Mouse (Mus musculus) layer of hippocampus, adult 2 months (tissue): ENCODE results near the gene Pef1. TPM values are rescaled to one million over a fixed set of nuclear protein-coding genes. Genes with fewer than 3 reads are reported as not detected.

Experiments
- DNase-seq, 2 experiments: peaks; one replicate each; pipeline ENCODE4 v3.0.0; 2022; ENCODE audit warnings: low spot score in 2 of 2
- H3K27ac ChIP-seq: fragments of 200-600 bp; 2 replicates; pipeline ENCODE4 v1.8.1; 2022
- H3K4me3 ChIP-seq: fragments of 200-600 bp; 2 replicates; pipeline ENCODE4 v1.8.1; 2022; ENCODE audit warnings: mild to moderate bottlenecking
- CTCF ChIP-seq: fragments of 200-600 bp; conservative IDR thresholded peaks from 2 replicates; pipeline ENCODE4 v1.8.1; 2022; ENCODE audit warnings: antibody characterized with exemption, mild to moderate bottlenecking, moderate library complexity
- long read RNA-seq, 2 experiments: library from polyadenylated mRNA; stranded (forward); transcript quantifications; one replicate each; pipeline ENCODE4 v2.0.0; 2021; ENCODE audit warnings: borderline mapping rate in 2 of 2
- total RNA-seq, 2 experiments: library from RNA; stranded (reverse); gene quantifications; 2 replicates each; pipeline ENCODE4 v1.2.3; 2021

Gene Pef1
- total RNA-seq = 10 to 100 TPM; 64.7 to 72.0 TPM
- long read RNA-seq, experiment 1, transcript Pef1-201 (5 exons, 1,551 nt) = major isoform, 43 of 45 reads
- long read RNA-seq, experiment 1, partial matches to known transcripts = 1 of 45 reads
- long read RNA-seq, experiment 1, other reads (novel, unspliced or antisense) = 1 of 45 reads
- long read RNA-seq, experiment 2, transcript Pef1-201 (5 exons, 1,551 nt) = major isoform, 76 of 89 reads
- long read RNA-seq, experiment 2, partial matches to known transcripts = 10 of 89 reads
- long read RNA-seq, experiment 2, other reads (novel, unspliced or antisense) = 3 of 89 reads

DNA sequence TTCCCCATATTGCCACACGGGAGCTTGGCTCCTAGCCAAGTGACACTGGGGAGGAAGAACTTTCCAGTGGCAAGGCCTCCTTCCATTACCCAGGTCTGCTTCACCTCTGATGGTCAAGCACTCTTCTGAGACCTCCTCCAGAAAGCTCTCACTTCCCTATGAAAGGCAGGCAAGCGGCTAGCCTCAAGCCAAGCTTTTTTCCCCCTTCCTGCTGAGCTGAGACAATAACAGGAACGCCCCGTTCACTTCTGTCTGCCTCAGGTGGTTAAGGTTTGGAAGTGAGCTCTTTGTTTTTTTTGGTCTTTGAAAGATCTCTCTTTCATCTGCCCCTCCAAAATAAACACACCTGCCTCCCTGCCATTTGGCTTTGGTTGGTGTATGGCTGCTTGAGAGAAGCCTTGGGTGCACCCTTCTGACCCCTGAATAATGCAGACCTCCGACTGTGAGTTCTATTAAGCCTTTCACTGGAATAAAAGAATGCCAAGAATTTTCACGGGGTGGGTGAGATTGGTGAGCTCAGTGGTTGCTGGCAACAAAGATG lies at the start of gene Pef1:
Gene Pef1 (plus strand): TSS at position 448 of the 541 bp plus-strand sequence.
- Histone ChIP-seq H3K4me3 (no peak within 1 kb of the TSS), H3K27ac (peak within 1 kb of the TSS; percentile 10; the same call in 1 of the 2 replicates)
- TF ChIP-seq CTCF = no peak
- no peak for DNase-seq

DNA sequence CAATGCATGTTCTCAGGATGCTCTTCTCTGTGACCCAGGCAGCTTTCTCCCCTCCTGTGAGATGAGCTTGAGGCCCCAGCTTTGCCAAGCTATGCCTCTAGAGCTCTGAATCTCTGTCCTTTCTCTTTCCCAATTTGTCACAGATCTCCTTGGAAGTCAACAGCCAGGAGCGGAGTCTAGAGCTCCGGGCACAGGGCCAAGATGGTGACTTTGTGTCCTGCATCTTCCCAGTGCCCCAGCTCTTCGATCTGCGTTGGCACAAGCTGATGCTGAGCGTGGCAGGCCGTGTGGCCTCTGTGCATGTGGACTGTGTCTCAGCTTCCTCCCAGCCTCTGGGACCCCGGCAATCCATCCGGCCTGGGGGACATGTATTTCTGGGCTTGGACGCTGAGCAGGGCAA lies 49.2 kb upstream of the Pef1 start:
- no peak for DNase-seq

GRCm38 (mm10) chr4:130054727-130055126 lies 47.6 kb upstream of the Pef1 start:
- Histone ChIP-seq H3K4me3 (peak overlapping the region; percentile 17; the same call in 1 of the 2 replicates), H3K27ac (peak overlapping the region; percentile 82)
- no peak for DNase-seq
- TF ChIP-seq CTCF = no peak

More for the DNA sequence above, 49.2 kb upstream of the Pef1 start:
- no peak for TF ChIP-seq CTCF
- no peak overlapping the region for H3K4me3 ChIP-seq
- no peak overlapping the region for H3K27ac ChIP-seq

GRCm38 (mm10) chr4:130055160-130056010 lies 47.0 kb upstream of the Pef1 start:
- TF ChIP-seq CTCF = no peak
- no peak for DNase-seq
- peak overlapping the region; percentile 82 for H3K27ac ChIP-seq
- peak overlapping the region; percentile 17; the same call in 1 of the 2 replicates for H3K4me3 ChIP-seq

DNA sequence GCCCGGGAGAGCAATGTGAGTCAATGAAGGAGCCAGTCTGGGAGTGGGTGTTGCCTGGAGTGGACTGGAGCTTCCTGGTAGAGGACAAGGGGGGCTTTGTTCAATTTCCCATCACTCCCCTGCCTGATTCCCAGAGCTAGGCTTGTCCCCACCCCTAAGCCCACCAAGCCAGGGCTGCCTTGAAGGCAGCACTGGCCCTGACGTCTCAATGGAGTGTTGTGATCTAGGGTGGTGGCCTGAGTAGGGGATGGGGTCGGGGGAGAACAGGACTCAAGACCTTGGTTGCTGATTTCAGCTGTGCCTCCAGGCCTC lies 46.4 kb upstream of the Pef1 start:
- DNase-seq = no peak
- H3K27ac ChIP-seq = no peak overlapping the region
- H3K4me3 ChIP-seq = no peak overlapping the region
- TF ChIP-seq CTCF = no peak

DNA sequence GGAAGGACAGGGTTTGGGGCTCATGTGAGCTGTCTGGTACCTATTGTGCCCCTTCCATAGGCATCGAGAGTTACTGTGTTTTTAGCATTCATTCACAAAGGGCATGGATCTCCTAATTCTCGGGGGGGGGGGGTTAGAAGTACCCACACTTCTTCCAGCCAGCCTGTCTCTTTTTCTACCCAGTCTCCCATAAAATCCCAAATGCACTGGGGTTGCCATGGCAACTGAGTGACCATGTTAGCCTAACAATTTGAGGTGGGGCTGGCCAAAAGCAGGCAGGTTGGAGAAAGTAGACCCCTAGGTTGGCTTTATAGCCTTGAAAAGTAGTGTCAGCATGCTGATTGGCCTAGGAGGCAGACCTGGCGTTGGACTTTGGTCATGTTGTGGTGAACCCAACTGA lies 45.9 kb upstream of the Pef1 start:
- DNase-seq = no peak
- Histone ChIP-seq H3K27ac (no peak overlapping the region), H3K4me3 (no peak overlapping the region)
- TF ChIP-seq CTCF = no peak

GRCm38 (mm10) chr4:130060937-130061336 lies 41.4 kb upstream of the Pef1 start:
- no peak for TF ChIP-seq CTCF
- Histone ChIP-seq H3K27ac (no peak overlapping the region), H3K4me3 (no peak overlapping the region)
- no peak for DNase-seq

DNA sequence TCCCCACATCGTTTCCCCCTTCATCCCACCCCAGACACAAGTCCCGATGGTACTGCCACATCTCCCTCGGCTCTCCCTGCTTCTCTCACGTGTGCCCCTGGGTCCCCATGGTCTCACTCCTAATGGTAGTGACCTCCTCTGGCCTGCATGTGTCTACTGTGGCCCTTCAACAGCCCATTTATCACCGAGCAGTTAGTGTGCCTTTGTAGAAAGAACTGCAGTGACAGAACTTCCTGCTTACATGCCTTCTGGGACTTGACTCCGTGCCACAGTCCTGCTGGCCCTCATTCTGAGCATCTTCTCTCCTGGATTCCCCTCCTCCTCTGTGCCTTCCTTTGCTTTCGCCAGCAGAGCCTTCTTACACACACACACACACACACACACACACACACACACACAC lies 39.2 kb upstream of the Pef1 start:
- DNase-seq = no peak
- Histone ChIP-seq H3K4me3 (no peak overlapping the region), H3K27ac (no peak overlapping the region)
- no peak for TF ChIP-seq CTCF

DNA sequence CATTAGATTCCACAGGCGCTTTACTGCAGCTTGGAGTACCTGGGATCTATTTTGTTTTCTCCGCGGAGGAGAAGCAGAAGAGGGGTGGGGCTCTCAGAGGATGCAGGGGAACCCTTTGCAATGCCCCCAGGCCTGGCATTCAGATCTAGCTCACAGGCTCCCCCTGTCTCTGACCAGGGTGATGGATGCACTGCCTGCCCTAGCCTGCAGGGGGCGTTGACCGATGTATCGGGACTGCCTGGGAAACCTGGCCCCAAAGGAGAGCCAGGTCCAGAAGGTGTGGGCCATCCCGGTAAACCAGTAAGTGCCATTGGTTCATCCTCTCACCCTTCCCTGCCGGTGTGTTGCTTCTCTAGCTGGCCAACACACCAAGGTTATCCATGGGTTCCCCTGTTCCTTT lies 35.5 kb upstream of the Pef1 start:
- DNase-seq = peak in 1 of 2 experiments; percentile 51
- no peak overlapping the region for H3K4me3 ChIP-seq

GRCm38 (mm10) chr4:130070523-130070922 lies 31.8 kb upstream of the Pef1 start:
- no peak overlapping the region for H3K27ac ChIP-seq

More for the DNA sequence above, 35.5 kb upstream of the Pef1 start:
- no peak overlapping the region for H3K27ac ChIP-seq
- peak; percentile 87 for TF ChIP-seq CTCF

DNA sequence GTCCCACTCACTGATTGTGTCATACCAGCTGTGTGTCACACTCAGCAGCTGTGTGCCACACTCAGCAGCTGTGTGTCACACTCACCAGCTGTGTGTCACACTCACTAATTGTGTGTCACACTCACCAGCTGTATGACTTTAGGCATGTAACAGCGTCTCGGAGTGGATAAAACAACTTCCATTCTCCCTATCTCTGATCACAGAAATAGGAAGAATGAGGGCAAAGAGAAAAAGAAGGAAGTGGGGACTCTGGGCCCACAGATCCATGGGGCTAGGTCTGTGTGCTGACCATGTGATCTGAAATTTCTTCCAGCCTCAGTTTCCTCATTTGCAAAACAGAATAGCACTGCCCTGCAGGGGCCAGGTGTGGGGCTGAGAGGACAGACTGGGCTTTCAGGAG lies 30.6 kb upstream of the Pef1 start:
- no peak overlapping the region for H3K27ac ChIP-seq
- no peak for DNase-seq
- H3K4me3 ChIP-seq = no peak overlapping the region
- TF ChIP-seq CTCF = no peak

More at GRCm38 (mm10) chr4:130070523-130070922, 31.8 kb upstream of the Pef1 start:
- no peak for DNase-seq
- no peak overlapping the region for H3K4me3 ChIP-seq
- TF ChIP-seq CTCF = no peak

DNA sequence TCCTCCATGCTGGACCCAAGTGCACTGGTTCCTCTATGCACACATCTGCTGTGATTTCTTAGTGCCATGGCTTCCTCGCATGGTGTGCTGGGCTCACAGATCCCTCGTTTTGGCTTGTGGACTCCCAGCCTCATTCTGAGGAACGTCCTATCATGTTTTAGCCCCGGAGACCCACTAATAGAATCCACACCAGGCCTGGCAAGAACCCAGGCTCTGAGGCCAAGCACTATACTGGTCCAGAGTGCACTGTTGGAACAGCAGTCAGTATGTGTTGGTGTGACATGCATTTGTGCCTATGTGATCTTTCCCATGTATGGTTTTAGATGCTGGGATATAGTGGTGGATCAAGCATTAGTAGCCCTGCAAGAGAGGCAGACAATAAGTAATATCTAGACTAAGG lies 29.0 kb upstream of the Pef1 start:
- TF ChIP-seq CTCF = no peak
- no peak for DNase-seq
- H3K27ac ChIP-seq = no peak overlapping the region
- no peak overlapping the region for H3K4me3 ChIP-seq

DNA sequence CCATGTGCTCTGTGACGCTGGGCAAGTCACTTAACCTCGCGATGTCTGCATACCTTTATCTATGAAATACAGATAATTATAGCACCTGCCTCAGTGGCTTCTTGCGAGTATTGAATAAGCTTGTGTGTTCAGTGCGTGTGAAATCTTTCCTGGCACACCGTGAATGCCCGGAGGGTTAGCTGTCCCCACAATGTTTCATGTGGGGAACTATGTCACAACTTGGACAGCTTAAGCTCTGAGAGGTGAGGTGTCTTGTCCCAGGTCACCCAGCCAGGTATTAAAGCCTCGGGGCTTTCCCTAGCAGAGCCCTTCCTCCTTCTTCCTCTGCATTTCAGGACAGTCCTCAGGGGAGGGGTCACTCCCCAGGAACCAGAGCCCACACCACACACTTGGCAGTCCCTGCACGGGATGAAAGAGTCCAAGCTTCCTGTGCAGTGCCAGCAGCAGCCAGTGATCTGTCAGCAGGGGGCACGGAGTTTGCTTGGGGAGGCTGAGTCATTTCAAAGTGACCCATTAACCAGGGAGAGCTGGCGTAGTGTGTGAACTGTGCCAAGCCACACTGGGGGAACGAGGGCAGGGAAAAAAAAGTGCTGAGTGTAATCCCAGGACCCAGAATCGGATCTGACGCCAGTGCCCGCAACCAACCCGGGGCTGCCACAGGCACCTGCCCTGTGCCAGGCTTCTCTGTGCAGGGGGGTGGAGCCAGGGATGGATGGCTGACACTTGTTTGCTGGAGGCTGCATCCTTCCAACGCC lies 27.4 kb upstream of the Pef1 start:
- peak; percentile 29 to 48 for DNase-seq
- Histone ChIP-seq H3K27ac (no peak overlapping the region), H3K4me3 (no peak overlapping the region)
- TF ChIP-seq CTCF = peak; percentile 19; the same call in 1 of the 2 replicates
